Mouse (Mus musculus) heart, embryonic 15.5 days (tissue): ENCODE results near the gene Dnajc16. TPM values are rescaled to one million over a fixed set of nuclear protein-coding genes. Genes with fewer than 3 reads are reported as not detected.
"Not testable (repeated sequence)": the region's sequence is repeated elsewhere in the genome, so short reads cannot be mapped to it uniquely, and the experiment has no call there.

Experiments
- ATAC-seq: fragments of 200-750 bp; cut with Nextera tagmentation; replicated peaks from 2 replicates; pipeline ENCODE4 v1.8.0; 2017; ENCODE audit warnings: low read depth, moderate TSS enrichment; ENCODE audit not compliant: insufficient number of reproducible peaks, insufficient read depth, low FRiP score
- H3K27ac ChIP-seq: fragments of 300-500 bp; sonication (generic); 2 replicates; pipeline ENCODE4 v1.5.1; 2015; ENCODE audit warnings: mild to moderate bottlenecking, inconsistent platforms
- H3K27me3 ChIP-seq: fragments of 300-500 bp; sonication (generic); 2 replicates; pipeline ENCODE4 v1.6.1; 2015; ENCODE audit warnings: inconsistent platforms
- H3K36me3 ChIP-seq: fragments of 300-500 bp; sonication (generic); 2 replicates; pipeline ENCODE4 v1.6.1; 2015; ENCODE audit warnings: mild to moderate bottlenecking, inconsistent platforms
- H3K4me1 ChIP-seq: fragments of 300-500 bp; sonication (generic); replicated peaks from 2 replicates; pipeline ENCODE4 v1.6.1; 2015; ENCODE audit warnings: inconsistent platforms
- H3K4me2 ChIP-seq: fragments of 300-500 bp; sonication (generic); 2 replicates; pipeline ENCODE4 v1.6.1; 2015; ENCODE audit warnings: inconsistent platforms, mild to moderate bottlenecking, moderate library complexity
- H3K4me3 ChIP-seq: fragments of 300-500 bp; sonication (generic); 2 replicates; pipeline ENCODE4 v1.5.1; 2015; ENCODE audit warnings: mild to moderate bottlenecking, inconsistent platforms
- H3K9ac ChIP-seq: fragments of 300-500 bp; sonication (generic); 2 replicates; pipeline ENCODE4 v1.6.1; 2015; ENCODE audit warnings: mild to moderate bottlenecking, inconsistent platforms
- H3K9me3 ChIP-seq: fragments of 300-500 bp; sonication (generic); replicated peaks from 2 replicates; pipeline ENCODE4 v1.6.1; 2016; ENCODE audit warnings: inconsistent platforms
- WGBS: fragments of 180-500 bp; shearing (Covaris S2); methylation state at CpG from one replicate; pipeline ENCODE4 v1.1.7; 2015; ENCODE audit warnings: mixed read lengths; 5-methylcytosine and 5-hydroxymethylcytosine counted together
- polyA plus RNA-seq: library from polyadenylated mRNA; unstranded; fragments of >200 nt; fragmentation: Nextera tagmentation; extraction: Ambion mirVana; gene quantifications from 2 replicates; pipeline ENCODE4 v1.2.1, GENCODE M21; 2015

Dnajc16 gene
- polyA plus RNA-seq, 1 experiment from 2014 or later: 3.7 TPM

- Histone ChIP-seq H3K9ac (no peak overlapping the region), H3K4me1 (no peaks in the 10 kb centered on the region), H3K27me3 (no peaks in the 10 kb centered on the region), H3K4me3 (no peak overlapping the region), H3K4me2 (no peak overlapping the region), H3K9me3 (no peaks in the 10 kb centered on the region), H3K27ac (no peak overlapping the region), H3K36me3 (peaks cover 69% of the 10 kb centered on the region)
- 95% methylated on average over 8 of the region's 8 CpGs for WGBS
- ATAC-seq: no peak
Measured at GRCm38 (mm10) chr4:141781201-141781985, 9.3 kb downstream of the Dnajc16 start.

GRCm38 (mm10) chr4:141779828-141780227 is 10.9 kb downstream of the Dnajc16 start:
- no peak overlapping the region for H3K27ac ChIP-seq
- H3K4me3 ChIP-seq: no peak overlapping the region
- no peaks in the 10 kb centered on the region for H3K9me3 ChIP-seq
- no peak overlapping the region for H3K9ac ChIP-seq
- whole genome bisulfite sequencing: 80% methylated on average over 8 of the region's 8 CpGs
- no peaks in the 10 kb centered on the region for H3K27me3 ChIP-seq
- H3K36me3 ChIP-seq: peaks cover 84% of the 10 kb centered on the region
- H3K4me1 ChIP-seq: no peaks in the 10 kb centered on the region
- ATAC-seq: no peak
- no peak overlapping the region for H3K4me2 ChIP-seq

GRCm38 (mm10) chr4:141773019-141773418 is 17.7 kb downstream of the Dnajc16 start:
- ATAC-seq, H3K4me3 ChIP-seq, H3K4me2 ChIP-seq, H3K27me3 ChIP-seq, H3K9ac ChIP-seq, H3K27ac ChIP-seq, H3K9me3 ChIP-seq: not testable (repeated sequence)
- WGBS: 89% methylated on average over 4 of the region's 4 CpGs
- Histone ChIP-seq H3K36me3 (peaks cover 74% of the 10 kb centered on the region), H3K4me1 (peaks cover 13% of the 10 kb centered on the region)

- no peaks in the 10 kb centered on the region for H3K27me3 ChIP-seq
- H3K4me1 ChIP-seq: peaks cover 25% of the 10 kb centered on the region
- WGBS: 81% methylated on average over 8 of the region's 8 CpGs
- ATAC-seq: no peak
- no peak overlapping the region for H3K9ac ChIP-seq
- H3K4me2 ChIP-seq: no peak overlapping the region
- peaks cover 66% of the 10 kb centered on the region for H3K36me3 ChIP-seq
- H3K27ac ChIP-seq: no peak overlapping the region
- H3K9me3 ChIP-seq: no peaks in the 10 kb centered on the region
- no peak overlapping the region for H3K4me3 ChIP-seq
Measured at GRCm38 (mm10) chr4:141771823-141772222, 18.9 kb downstream of the Dnajc16 start.

- Histone ChIP-seq H3K27me3 (no peaks in the 10 kb centered on the region), H3K9me3 (no peaks in the 10 kb centered on the region), H3K4me2 (no peak overlapping the region), H3K9ac (no peak overlapping the region), H3K4me3 (no peak overlapping the region), H3K27ac (no peak overlapping the region; the same call in 1 of the 2 replicates), H3K4me1 (peaks cover 36% of the 10 kb centered on the region), H3K36me3 (peaks cover 49% of the 10 kb centered on the region)
- no peak for ATAC-seq
- WGBS: 43% methylated on average over 8 of the region's 8 CpGs
Measured at GRCm38 (mm10) chr4:141769501-141770160, 21.1 kb downstream of the Dnajc16 start.

- no peaks in the 10 kb centered on the region for H3K27me3 ChIP-seq
- H3K4me3 ChIP-seq: peak overlapping the region; percentile 19
- H3K9ac ChIP-seq: peak overlapping the region; percentile 20; the same call in 1 of the 2 replicates
Measured at GRCm38 (mm10) chr4:141767353-141768036, 23.2 kb downstream of the Dnajc16 start.

GRCm38 (mm10) chr4:141766668-141767352 is 23.9 kb downstream of the Dnajc16 start:
- Histone ChIP-seq H3K27ac (peak overlapping the region; percentile 95), H3K4me3 (peak overlapping the region; percentile 2; the same call in 1 of the 2 replicates), H3K9me3 (no peaks in the 10 kb centered on the region), H3K36me3 (peaks cover 48% of the 10 kb centered on the region), H3K4me2 (peak overlapping the region; percentile 50), H3K4me1 (peaks cover 36% of the 10 kb centered on the region), H3K9ac (0 out of 2 replicates have a peak overlapping the region, but pooled peaks have one; percentile 20), H3K27me3 (no peaks in the 10 kb centered on the region)
- peak; percentile 58 for ATAC-seq
- WGBS: 19% methylated on average over 19 of the region's 19 CpGs

More at GRCm38 (mm10) chr4:141767353-141768036, 23.2 kb downstream of the Dnajc16 start:
- Histone ChIP-seq H3K27ac (peak overlapping the region; percentile 95), H3K9me3 (no peaks in the 10 kb centered on the region), H3K36me3 (peaks cover 47% of the 10 kb centered on the region; the same call in 1 of the 2 replicates), H3K4me2 (peak overlapping the region; percentile 50), H3K4me1 (peaks cover 36% of the 10 kb centered on the region)
- ATAC-seq: peak; percentile 89
- 34% methylated on average over 19 of the region's 19 CpGs for WGBS

- H3K9ac ChIP-seq: no peak overlapping the region
- peak overlapping the region; percentile 2; the same call in 1 of the 2 replicates for H3K4me3 ChIP-seq
Measured at GRCm38 (mm10) chr4:141766316-141766667, 24.4 kb downstream of the Dnajc16 start.

GRCm38 (mm10) chr4:141765008-141765407 is 25.7 kb downstream of the Dnajc16 start:
- 87% methylated on average over 3 of the region's 3 CpGs for WGBS
- Histone ChIP-seq H3K4me2 (no peak overlapping the region), H3K27ac (no peak overlapping the region), H3K9ac (no peak overlapping the region), H3K4me1 (peaks cover 33% of the 10 kb centered on the region), H3K4me3 (no peak overlapping the region), H3K27me3 (no peaks in the 10 kb centered on the region), H3K36me3 (peaks cover 40% of the 10 kb centered on the region), H3K9me3 (no peaks in the 10 kb centered on the region)
- ATAC-seq: no peak

More at GRCm38 (mm10) chr4:141766316-141766667, 24.4 kb downstream of the Dnajc16 start:
- ATAC-seq: no peak; the same call in 1 of the 2 replicates
- peaks cover 48% of the 10 kb centered on the region for H3K36me3 ChIP-seq
- H3K27me3 ChIP-seq: no peaks in the 10 kb centered on the region
- no peaks in the 10 kb centered on the region for H3K9me3 ChIP-seq
- peak overlapping the region; percentile 95 for H3K27ac ChIP-seq
- peaks cover 36% of the 10 kb centered on the region for H3K4me1 ChIP-seq
- peak overlapping the region; percentile 50 for H3K4me2 ChIP-seq
- 52% methylated on average over 8 of the region's 8 CpGs for WGBS

GRCm38 (mm10) chr4:141763476-141763875 is 27.3 kb downstream of the Dnajc16 start:
- Histone ChIP-seq H3K9ac (no peak overlapping the region), H3K27me3 (no peaks in the 10 kb centered on the region), H3K9me3 (no peaks in the 10 kb centered on the region), H3K36me3 (peaks cover 36% of the 10 kb centered on the region), H3K4me3 (no peak overlapping the region), H3K4me1 (peaks cover 27% of the 10 kb centered on the region), H3K27ac (no peak overlapping the region), H3K4me2 (no peak overlapping the region)
- ATAC-seq: no peak
- WGBS: 84% methylated on average over 12 of the region's 12 CpGs
